Mouse (Mus musculus) MEL (cell line): Measurements from ENCODE around the gene Eno2.

Experiments used
- ELF1 ChIP-seq: IDR thresholded peaks from 2 replicates; pipeline ENCODE4 v1.6.1; 2014; ENCODE audit warnings: low read depth, mild to moderate bottlenecking, inconsistent platforms, low read length, improper control_type of control experiment, moderate library complexity
- KAT2A ChIP-seq: conservative IDR thresholded peaks from 2 replicates; pipeline ENCODE4 v1.6.1; 2012; ENCODE audit warnings: low read depth, low read length, improper control_type of control experiment, inconsistent platforms
- POLR2A ChIP-seq, 2 experiments: IDR thresholded peaks; 2 replicates each; pipeline ENCODE4 v1.6.1; 2011 to 2012; ENCODE audit warnings: low read length in 2 of 2, mild to moderate bottlenecking in 2 of 2, control low read depth in 1 of 2, improper control_type of control experiment in 1 of 2, low read depth in 1 of 2, moderate library complexity in 1 of 2; ENCODE audit not compliant: control insufficient read depth in 1 of 2, insufficient read depth in 1 of 2, poor library complexity in 1 of 2

DNA sequence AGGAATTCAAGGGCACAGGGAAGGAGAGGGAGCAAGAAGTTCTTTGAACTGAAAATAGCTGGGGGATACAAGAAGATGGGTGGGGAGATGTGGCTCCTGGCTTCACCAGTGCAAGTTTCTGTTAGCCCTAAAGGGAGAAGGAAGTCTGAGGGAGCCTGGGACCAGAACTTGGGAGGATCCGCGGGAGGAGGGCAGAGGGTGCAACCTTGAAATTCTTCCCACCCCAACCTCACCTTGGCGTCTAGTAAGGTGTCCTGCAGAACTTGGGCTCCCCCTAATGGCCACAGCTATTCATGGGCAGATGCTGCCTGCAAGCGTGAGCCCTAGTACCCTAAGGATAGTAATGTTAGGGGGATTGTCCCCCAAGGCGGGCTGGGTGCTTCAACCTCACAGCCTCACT lies 10.2 kb downstream of the Eno2 start:
- peak in 1 of 2 experiments; percentile 51; a peak in 2 of 4 replicates for TF ChIP-seq POLR2A (IDR thresholded peaks at IDR 0.05; ENCODE audit: control insufficient read depth in 1 of 2, insufficient read depth in 1 of 2, low read depth in 1 of 2, low read length in 2 of 2, poor library complexity in 1 of 2)
- peak; percentile 16; the same call in 1 of the 2 replicates for TF ChIP-seq ELF1
- no peak for TF ChIP-seq KAT2A
